Mouse (Mus musculus) midbrain, embryonic 16.5 days (tissue): ENCODE data around the gene 1700029P11Rik. TPM values are rescaled to one million over a fixed set of nuclear protein-coding genes. Genes with fewer than 3 reads are reported as not detected.
"Not testable (repeated sequence)": the region's sequence is repeated elsewhere in the genome, so short reads cannot be mapped to it uniquely, and the experiment has no call there.

ENCODE experiments used
- ATAC-seq: fragments of 200-750 bp; cut with Nextera tagmentation; 2 replicates; pipeline ENCODE4 v1.8.0; 2017; ENCODE audit warnings: moderate TSS enrichment
- H3K27ac ChIP-seq: fragments of 300-500 bp; sonication (generic); 2 replicates; pipeline ENCODE4 v1.5.1; 2014; ENCODE audit warnings: mild to moderate bottlenecking, low read length, mixed read lengths
- H3K27me3 ChIP-seq: fragments of 300-500 bp; sonication (generic); 2 replicates; pipeline ENCODE4 v1.6.1; 2014; ENCODE audit warnings: low read depth, low read length, mixed read lengths; ENCODE audit not compliant: control insufficient read depth, insufficient read depth
- H3K36me3 ChIP-seq: fragments of 300-500 bp; sonication (generic); 2 replicates; pipeline ENCODE4 v1.6.1; 2014; ENCODE audit warnings: mild to moderate bottlenecking, low read length, moderate library complexity, mixed read lengths; ENCODE audit not compliant: control insufficient read depth, insufficient read depth
- H3K4me1 ChIP-seq: fragments of 300-500 bp; sonication (generic); 2 replicates; pipeline ENCODE4 v1.6.1; 2014; ENCODE audit warnings: mild to moderate bottlenecking, low read length, mixed read lengths; ENCODE audit not compliant: control insufficient read depth, insufficient read depth
- H3K4me2 ChIP-seq: fragments of 300-500 bp; sonication (generic); 2 replicates; pipeline ENCODE4 v1.6.1; 2014; ENCODE audit warnings: mild to moderate bottlenecking, low read length, mixed read lengths
- H3K4me3 ChIP-seq: fragments of 300-500 bp; sonication (generic); 2 replicates; pipeline ENCODE4 v1.5.1; 2014; ENCODE audit warnings: low read depth, mild to moderate bottlenecking, low read length, moderate library complexity, mixed read lengths
- H3K9ac ChIP-seq: fragments of 300-500 bp; sonication (generic); 2 replicates; pipeline ENCODE4 v1.6.1; 2014; ENCODE audit warnings: low read depth, low read length, mixed read lengths
- H3K9me3 ChIP-seq: fragments of 300-500 bp; sonication (generic); replicated peaks from 2 replicates; pipeline ENCODE4 v1.6.1; 2014; ENCODE audit warnings: mild to moderate bottlenecking, low read length, mixed read lengths; ENCODE audit not compliant: control insufficient read depth, poor library complexity, severe bottlenecking
- WGBS: fragments of 180-500 bp; shearing (Covaris S2); extraction: QIAGEN DNeasy Blood & Tissue Kit; methylation state at CpG from one replicate; pipeline ENCODE4 v1.1.7; 2014; 5-methylcytosine and 5-hydroxymethylcytosine counted together
- polyA plus RNA-seq: library from polyadenylated mRNA; unstranded; fragments of >200 nt; fragmentation: Nextera tagmentation; extraction: Ambion mirVana; gene quantifications from 2 replicates; pipeline ENCODE4 v1.2.1, GENCODE M21; 2015

The 1700029P11Rik gene
- polyA plus RNA-seq, 1 experiment from 2014 or later: not detected

GRCm38 (mm10) chr15:81964980-81965545 lies 15.3 kb upstream of the 1700029P11Rik start:
- 42% methylated on average over 4 of the region's 4 CpGs for WGBS
- no peak overlapping the region for H3K27ac ChIP-seq
- H3K27me3 ChIP-seq: no peaks in the 10 kb centered on the region
- H3K9me3 ChIP-seq: no peaks in the 10 kb centered on the region
- H3K4me3 ChIP-seq: no peak overlapping the region
- no peaks in the 10 kb centered on the region for H3K4me1 ChIP-seq
- ATAC-seq: no peak
- no peak overlapping the region for H3K4me2 ChIP-seq
- no peaks in the 10 kb centered on the region for H3K36me3 ChIP-seq
- H3K9ac ChIP-seq: no peak overlapping the region

DNA sequence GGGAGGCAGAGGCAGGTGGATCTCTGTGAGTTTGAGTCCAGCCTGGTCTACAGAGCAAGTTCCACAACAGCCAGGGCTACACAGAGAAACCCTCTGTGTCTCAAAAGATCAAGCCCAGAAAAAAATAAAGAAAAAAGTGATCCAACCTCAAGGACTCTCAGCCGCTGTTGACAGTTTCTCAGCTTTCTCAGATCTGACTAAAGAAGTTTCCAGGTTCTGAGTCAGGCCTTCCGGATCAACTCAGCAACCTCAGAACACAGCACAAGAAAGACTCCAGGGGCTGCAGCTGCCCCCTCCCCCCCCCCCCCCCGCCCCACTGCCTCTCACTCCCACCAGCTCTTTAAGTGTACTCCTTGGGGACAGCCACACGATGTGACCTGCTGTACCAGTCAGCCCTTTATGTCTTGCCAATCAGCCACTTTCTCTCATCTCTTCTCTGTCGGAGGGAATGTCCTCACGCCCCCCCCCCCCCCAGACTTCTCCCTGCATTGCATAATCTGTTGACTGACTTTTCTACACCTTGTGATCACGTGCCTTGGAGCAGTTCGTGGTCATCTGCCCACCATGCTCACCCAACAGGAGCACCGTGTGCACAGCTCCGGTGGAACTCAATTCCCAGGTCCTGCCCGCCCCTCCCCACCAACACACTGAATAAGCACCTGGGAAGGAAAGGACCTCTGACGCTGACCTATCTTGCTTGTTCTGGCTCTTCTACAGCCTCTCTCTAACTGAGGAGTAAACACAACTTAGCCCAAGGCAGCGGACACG lies 14.1 kb upstream of the 1700029P11Rik start:
- no peaks in the 10 kb centered on the region for H3K9me3 ChIP-seq
- no peak overlapping the region for H3K4me3 ChIP-seq
- no peak overlapping the region for H3K9ac ChIP-seq
- 83% methylated on average over 12 of the region's 14 CpGs for WGBS
- H3K4me1 ChIP-seq: no peaks in the 10 kb centered on the region
- no peak overlapping the region for H3K4me2 ChIP-seq
- ATAC-seq: no peak
- no peaks in the 10 kb centered on the region for H3K27me3 ChIP-seq
- no peak overlapping the region for H3K27ac ChIP-seq
- no peaks in the 10 kb centered on the region for H3K36me3 ChIP-seq

- Histone ChIP-seq H3K9ac (no peak overlapping the region), H3K4me3 (no peak overlapping the region), H3K27me3 (no peaks in the 10 kb centered on the region), H3K9me3 (no peaks in the 10 kb centered on the region), H3K4me2 (no peak overlapping the region), H3K27ac (no peak overlapping the region), H3K4me1 (no peaks in the 10 kb centered on the region), H3K36me3 (no peaks in the 10 kb centered on the region)
- 87% methylated on average over 5 of the region's 5 CpGs for WGBS
- no peak for ATAC-seq
These were observed 12.5 kb upstream of the 1700029P11Rik start for GRCm38 (mm10) chr15:81967821-81968220.

DNA sequence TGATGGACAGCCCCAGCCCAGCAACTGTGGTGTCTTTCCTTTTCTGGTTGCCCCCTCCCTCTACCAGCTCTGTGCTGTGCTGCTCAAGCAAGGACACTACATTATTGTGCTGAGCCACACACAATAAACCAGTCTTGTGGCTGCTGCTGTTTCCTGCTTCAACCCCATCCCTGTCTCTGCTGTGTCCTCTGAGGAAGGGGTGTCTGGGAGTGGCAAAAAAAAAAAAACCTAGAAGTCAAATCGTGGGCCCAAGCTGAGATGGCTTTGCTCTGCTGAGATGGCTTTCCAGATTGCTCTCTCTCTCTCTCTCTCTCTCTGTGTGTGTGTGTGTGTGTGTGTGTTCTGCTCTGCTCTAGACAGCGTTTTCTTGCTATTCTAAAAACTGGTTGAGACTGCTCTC lies 11.9 kb upstream of the 1700029P11Rik start:
- Histone ChIP-seq H3K27me3 (no peaks in the 10 kb centered on the region), H3K4me2 (no peak overlapping the region), H3K27ac (no peak overlapping the region), H3K4me3 (no peak overlapping the region), H3K36me3 (no peaks in the 10 kb centered on the region), H3K4me1 (no peaks in the 10 kb centered on the region), H3K9ac (no peak overlapping the region), H3K9me3 (no peaks in the 10 kb centered on the region)
- ATAC-seq: no peak
- WGBS: 74% methylated on average over 2 of the region's 2 CpGs

DNA sequence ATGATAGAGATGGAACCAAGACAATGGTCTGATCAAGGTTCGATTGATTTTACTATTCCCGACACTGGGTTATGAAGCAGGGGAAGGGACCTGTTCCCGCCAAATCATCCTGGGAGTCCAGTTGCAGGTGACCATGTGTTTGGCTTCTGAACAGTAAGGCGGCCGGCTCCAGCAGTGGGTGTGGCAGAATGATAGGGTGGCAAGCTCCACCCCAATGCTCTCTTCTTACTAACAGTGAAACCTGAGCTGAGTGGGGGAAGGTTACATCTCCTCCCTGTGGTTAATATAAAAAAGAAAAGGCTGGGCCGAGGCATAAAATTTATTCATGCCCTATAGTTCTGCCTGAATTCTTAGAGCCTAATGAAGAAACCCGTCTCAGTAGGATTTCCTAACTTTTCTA lies 11.2 kb upstream of the 1700029P11Rik start:
- Histone ChIP-seq H3K27me3 (no peaks in the 10 kb centered on the region), H3K9me3 (no peaks in the 10 kb centered on the region), H3K36me3 (no peaks in the 10 kb centered on the region), H3K27ac (no peak overlapping the region), H3K4me2 (no peak overlapping the region), H3K4me1 (no peaks in the 10 kb centered on the region), H3K4me3 (no peak overlapping the region), H3K9ac (no peak overlapping the region)
- WGBS: 73% methylated on average over 7 of the region's 7 CpGs
- ATAC-seq: no peak

DNA sequence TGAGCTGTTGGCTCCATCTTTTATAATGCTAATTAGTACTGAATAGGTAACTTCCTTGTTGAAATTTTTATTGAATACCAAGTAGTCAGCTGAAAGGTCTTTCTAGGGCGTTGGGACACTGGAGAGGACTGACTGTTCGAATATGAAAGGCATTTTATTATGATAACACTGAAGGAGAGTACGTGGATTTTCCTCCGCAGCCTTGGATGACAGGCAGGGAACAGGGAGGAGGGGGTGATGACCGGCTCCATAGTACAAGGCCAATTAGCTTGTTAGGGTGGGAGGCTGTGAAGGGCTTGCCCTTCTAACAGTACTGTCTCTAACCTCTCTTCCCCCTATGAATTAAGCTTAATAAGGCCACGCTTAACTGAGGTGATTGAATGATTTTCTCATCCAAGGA lies 10.7 kb upstream of the 1700029P11Rik start:
- 67% methylated on average over 6 of the region's 6 CpGs for WGBS
- H3K27me3 ChIP-seq, H3K9me3 ChIP-seq, H3K4me2 ChIP-seq, ATAC-seq, H3K36me3 ChIP-seq, H3K4me3 ChIP-seq, H3K4me1 ChIP-seq, H3K9ac ChIP-seq, H3K27ac ChIP-seq: not testable (repeated sequence)

DNA sequence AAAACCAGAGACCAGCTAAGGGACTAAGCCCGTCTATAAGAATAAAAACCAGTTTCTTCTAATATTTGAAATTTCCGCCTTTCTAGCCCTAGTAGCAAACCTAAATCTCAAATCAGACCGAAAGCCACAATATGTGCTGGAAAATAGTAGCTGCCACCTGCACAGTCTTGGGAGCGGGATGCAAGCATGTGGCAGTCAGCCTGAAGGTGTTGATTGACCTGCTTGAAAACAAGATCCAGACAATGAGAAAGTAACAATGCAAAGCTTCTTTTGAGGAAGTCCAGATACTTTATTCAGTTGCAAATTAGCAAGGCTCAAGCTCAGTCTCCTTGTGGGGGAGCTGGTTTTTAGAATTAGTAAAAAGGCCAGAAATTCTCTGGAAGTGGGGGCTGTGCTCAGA lies 9.8 kb upstream of the 1700029P11Rik start:
- H3K36me3 ChIP-seq, H3K27ac ChIP-seq, H3K9me3 ChIP-seq, H3K4me3 ChIP-seq, H3K27me3 ChIP-seq, H3K9ac ChIP-seq, ATAC-seq, H3K4me2 ChIP-seq, H3K4me1 ChIP-seq: not testable (repeated sequence)
- 76% methylated on average over 4 of the region's 4 CpGs for WGBS

- H3K9me3 ChIP-seq, H3K9ac ChIP-seq, H3K4me2 ChIP-seq, H3K27me3 ChIP-seq, H3K4me1 ChIP-seq, H3K27ac ChIP-seq, H3K36me3 ChIP-seq, ATAC-seq, H3K4me3 ChIP-seq: not testable (repeated sequence)
- 93% methylated on average over 8 of the region's 8 CpGs for WGBS
These were observed 5.2 kb upstream of the 1700029P11Rik start for GRCm38 (mm10) chr15:81975156-81975555.

- no peak for ATAC-seq
- Histone ChIP-seq H3K9me3 (no peaks in the 10 kb centered on the region), H3K9ac (no peak overlapping the region), H3K36me3 (no peaks in the 10 kb centered on the region), H3K27ac (no peak overlapping the region), H3K4me2 (no peak overlapping the region), H3K27me3 (no peaks in the 10 kb centered on the region), H3K4me3 (no peak overlapping the region), H3K4me1 (no peaks in the 10 kb centered on the region)
- WGBS: 70% methylated on average over 1 of the region's 1 CpGs
These were observed 1.8 kb downstream of the 1700029P11Rik start for GRCm38 (mm10) chr15:81982173-81982572.
